Mouse (Mus musculus) NIH3T3 (cell line): ENCODE results near the gene 2700081O15Rik.

Experiments used
- DNase-seq: peaks from one replicate; pipeline ENCODE4 v3.0.0-alpha.2; 2012; ENCODE audit warnings: low read depth

Gene 2700081O15Rik

DNA sequence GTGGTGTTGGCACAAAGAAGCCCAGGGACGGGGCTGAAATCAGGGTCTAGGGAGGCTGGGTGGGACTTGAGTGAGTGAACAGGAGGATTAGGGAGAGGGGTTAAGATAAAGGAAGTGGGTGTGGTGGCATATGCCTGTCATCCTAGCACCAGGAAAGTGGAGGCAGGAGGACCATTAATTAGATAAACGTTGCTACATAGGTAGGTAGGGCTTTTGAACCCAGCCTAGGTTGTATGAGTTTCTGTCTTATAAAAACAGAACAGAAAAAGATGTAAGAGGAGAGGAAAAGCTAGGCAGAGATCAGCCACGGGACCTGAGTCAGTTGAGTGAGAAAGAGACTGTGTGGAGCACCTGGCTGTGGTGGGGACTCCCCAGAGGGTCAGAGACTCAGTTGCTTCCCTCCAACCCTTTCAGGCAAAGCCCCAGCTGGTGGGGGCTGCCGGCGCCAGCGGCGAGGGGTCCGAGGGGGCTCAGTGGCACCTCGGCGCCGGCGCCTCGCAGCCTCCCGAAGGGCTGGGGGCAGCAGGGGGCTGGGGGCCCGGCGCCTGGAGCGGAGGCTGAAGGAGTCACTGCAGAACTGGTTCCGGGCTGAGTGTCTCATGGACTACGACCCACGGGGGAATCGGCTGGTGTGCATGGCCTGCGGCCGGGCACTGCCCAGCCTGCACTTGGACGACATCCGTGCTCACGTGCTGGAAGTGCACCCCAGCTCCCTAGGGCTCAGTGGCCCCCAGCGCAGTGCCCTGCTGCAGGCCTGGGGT, 3.6 kb downstream of the 2700081O15Rik start:
- no peak for DNase-seq

DNA sequence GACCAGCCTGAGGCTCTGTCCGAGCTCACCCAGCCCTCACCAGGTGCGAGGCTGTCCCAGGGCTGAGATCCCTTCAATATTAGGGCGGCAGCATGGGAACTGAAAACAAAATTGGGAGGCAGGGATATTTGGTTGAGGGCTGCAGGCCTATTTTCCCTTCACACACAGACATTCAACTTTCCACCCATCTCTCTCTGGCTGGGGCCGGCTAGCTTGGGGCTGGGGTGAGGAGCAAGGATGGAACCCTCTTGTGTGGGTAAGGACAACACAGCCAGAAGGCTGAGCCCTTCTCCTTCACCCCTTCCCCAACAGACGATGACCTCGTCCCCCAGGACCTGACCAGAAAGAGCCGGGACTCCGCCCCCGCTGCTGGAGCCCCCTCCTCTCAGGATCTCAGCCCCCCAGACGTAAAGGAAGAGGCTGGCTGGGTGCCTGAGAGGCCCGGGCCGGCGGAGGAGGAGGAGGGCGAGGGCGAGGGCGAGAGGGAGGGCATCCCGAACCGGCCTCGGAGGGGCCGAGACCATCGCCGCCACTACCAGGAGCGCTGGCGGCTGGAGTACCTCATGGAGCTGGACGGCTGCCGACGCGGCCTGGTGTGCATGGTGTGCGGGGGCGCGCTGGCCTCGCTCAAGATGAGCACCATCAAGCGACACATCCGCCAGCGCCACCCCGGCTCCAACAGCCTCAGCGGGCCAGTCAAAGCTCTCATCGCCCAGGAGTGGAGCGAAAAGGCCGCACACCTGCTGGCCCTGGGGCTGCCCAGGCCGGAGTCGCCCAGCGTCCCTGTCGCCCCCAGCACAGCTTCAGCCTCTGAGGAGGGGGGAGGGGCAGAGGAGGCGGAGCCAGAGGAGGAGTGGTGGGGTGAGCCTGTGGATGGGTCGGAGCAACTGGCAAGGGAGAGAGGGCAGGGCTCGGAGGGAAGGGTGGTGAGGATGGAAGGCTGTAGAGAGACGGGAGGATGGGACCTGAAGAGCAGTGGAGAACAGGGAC, 4.5 kb downstream of the 2700081O15Rik start:
- DNase-seq, result no peak

DNA sequence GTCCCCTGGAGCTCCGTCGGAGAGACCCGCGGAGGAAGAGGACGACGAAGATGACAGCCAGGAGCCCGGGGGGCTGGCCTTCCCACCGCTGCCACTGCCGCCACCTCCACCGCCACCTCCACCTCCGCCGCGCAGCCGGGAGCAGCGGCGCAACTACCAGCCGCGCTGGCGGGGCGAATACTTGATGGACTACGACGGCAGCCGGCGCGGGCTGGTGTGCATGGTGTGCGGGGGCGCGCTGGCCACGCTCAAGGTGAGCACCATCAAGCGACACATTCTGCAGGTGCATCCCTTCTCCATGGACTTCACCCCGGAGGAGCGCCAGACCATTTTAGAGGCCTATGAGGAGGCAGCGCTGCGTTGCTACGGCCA, 5.2 kb downstream of the 2700081O15Rik start:
- DNase-seq, result no peak

DNA sequence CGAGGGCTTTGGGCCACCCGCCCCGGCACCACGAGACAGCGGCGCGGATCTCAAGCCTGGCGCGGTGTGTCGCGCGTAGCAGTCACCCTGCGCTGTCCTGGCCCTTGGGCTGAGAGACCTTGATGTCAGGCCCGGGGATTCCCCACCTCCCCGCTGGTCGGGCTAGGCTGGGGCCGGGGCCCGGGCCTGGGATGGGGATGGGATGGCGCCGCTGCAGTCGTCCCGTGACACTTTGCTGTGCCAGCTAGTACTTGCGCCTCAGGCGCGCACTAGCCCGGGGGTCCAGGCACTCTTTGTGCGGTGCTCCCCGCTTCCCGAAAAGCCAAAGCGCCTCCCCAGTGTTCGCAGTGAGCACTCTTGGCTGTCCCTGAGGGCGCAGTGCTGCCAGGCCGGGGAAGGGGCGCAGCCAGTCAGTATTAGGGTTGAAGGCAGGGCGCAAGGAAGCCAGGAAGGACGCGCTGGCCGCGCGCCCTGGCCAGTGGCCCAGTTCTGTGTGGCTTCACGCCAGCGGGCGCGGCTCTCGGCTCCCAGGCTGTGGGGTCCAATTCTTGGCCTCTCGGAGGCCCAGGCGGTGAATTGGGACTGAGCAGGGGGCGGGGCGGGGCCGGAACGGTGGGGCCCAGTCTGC, 5.7 kb downstream of the 2700081O15Rik start:
- peak; percentile 85 for DNase-seq

GRCm38 (mm10) chr19:7423656-7424030, 6.2 kb downstream of the 2700081O15Rik start:
- DNase-seq, result no peak

DNA sequence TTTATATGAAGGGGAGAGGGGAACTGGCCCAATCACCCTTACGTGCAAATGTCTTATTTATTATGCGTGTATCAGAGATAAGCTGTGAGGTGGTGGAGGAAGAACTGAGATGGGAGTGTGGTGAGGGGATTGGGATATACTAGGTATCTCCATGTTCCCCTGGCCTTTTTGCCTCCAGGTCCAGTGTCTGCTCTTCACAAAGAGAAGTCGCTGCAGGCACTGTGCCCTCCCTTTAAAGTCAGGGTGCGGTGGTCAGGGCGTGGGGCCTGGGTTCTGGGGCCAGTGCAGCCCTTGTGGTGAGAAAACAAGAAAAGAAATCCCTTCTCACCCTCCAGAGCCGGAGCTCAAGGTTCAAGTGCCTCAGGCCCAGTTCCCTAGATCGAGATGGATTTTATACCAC, 6.7 kb downstream of the 2700081O15Rik start:
- DNase-seq, result no peak

GRCm38 (mm10) chr19:7424590-7425397, 7.4 kb downstream of the 2700081O15Rik start:
- DNase-seq, result no peak

DNA sequence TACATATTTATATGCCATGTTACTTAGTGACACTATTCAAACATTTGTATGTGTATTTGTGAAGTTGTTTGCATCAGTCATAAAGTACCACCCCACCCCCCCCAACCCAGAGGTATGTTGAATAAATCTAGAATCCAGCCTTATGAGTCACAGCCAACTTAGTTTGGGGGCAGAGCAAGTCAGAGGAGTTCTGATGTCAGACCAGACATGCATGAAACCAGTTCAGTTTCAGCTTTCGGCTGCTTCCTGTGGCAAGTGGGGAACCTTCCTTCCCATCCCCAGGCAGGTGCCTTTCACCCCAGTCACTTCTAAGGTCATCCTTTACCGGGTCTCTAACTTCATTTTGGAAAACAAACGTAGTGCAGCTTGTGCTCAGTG, 8.0 kb downstream of the 2700081O15Rik start:
- DNase-seq, result peak; percentile 76

DNA sequence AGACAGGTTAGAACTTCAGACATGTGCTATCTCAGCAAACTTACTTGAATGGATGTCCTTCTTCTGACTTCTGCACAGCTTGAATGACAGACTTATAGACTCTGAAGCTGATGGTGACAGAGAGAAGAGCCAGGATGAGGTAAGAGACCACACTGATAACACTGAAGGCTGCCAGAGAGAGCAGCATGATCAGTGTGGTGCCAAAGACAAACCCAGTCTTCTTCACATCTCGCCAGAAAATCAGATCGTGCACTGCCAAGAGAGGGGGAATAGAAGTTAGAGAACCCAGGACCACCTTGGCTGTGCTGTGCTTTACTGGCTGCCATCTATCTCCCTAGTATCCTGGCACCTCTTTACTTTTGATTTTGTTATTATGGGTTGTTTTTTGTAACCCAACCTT, 17.5 kb downstream of the 2700081O15Rik start:
- no peak for DNase-seq

DNA sequence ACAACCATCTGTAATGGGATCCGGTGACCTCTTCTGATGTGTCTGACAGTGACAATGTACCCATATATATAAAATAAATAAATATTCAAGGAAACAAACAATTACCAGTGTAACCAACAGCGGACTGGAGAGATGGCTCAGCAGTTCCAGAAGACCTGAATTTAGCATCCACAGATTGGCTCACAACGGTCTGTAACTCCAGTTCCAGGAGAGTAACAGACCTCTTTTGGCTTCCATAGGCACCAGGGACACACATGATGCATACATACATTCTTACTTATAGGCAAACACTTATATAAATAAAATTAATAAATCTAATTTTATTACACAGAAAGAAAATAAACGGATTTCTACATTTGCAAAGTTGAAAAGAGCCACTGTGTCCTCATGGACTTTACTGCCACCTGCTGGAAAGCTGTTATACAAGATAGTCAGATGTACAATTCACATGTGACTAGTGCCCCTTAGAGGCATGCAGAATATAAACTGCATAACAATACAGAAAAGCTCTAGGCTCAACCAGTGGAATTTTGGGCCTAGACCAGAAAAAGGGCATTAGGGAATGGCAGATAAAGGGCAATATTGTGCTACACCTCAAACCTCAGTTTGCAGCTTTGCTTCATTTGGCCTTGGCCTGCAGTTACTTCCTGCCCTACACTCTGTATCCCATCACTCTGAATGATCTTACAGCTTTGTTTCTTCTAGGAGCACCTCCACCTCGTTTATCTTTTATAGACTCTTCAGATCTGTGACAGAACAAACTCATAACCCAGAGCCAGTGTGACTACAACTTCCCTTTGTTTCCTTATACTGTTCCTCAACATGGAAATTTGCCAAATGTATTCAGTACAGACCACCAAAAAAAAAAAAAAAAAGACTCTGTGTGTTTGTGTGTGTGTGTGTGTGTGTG, 18.9 kb downstream of the 2700081O15Rik start:
- DNase-seq, result peak; percentile 93

DNA sequence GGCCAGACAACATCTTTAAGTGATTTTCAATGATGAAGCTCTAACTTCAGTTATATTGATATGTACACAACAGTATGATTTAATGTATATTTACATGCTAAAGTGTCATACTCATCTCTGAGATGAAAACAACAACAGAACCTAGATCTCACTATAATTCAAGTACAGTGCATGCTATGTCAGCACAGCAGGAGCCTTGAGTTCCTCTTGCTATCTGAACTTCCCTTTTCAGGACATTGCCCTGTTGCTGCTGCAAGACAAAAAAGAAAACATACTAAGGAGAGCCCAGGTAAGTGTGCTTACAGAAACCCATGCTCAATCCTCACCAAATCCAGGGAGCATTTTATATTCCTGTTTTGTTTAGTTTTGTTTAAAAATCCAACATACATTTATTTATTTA, 20.9 kb downstream of the 2700081O15Rik start:
- DNase-seq, result no peak

DNA sequence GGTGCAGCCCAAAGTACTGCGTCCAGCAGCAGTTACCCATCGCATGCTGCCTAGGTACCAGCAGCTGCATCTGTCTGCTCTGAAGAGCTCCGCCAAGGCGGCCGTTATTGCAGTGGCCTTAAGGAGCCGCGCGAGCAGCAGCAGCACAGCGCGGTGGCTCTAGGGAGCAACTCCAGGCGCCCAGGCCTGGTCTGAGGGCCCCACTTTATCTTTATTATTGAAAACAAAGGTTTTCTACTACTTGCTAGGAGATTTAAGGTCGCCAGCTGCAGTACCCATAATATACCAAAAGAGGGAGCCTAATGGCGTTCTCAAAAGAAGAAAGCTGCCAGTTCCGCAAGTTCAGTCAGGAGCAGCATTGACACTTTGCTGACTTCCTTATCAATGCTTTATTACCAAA, 24.1 kb downstream of the 2700081O15Rik start:
- peak; percentile 81 for DNase-seq

DNA sequence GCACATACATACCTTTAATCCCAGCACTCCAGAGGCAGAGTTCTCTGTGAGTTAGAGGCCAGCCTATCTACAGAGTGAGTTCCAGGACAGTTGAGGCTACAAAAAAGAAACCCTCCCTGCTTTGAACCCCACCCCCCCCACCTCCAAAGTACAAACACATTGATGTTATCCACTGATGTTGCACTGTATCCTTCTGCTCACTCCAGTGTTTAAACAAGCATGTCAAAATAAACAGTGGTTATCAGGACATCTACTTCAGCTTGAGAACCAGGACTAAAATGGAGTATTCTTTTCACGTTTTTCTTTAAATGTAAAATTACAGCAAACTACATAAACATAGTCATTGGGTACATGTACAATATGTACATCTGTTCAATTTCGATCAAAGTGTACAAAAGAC, 27.7 kb downstream of the 2700081O15Rik start:
- DNase-seq, result no peak

DNA sequence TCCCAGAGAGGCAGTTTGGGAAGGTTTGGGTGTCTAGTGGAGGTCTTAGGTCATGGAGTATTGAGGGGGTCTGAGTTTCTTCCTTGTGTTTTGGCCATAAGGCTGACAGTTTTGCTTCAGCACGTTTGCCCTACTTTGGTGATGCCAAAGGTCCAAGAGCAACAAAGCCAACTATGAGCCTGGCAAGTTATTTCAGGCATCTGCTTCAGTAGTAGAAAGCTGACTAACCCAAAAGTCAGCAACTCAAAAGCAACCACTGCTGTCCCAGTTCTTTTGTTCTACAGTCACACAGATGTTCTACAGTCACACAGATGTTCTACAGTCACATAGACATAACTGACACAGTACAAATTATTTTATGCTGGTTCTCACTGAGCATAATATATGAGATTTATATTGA, 28.2 kb downstream of the 2700081O15Rik start:
- no peak for DNase-seq

- DNase-seq, result peak; percentile 16
These were observed 39.4 kb downstream of the 2700081O15Rik start for GRCm38 (mm10) chr19:7456803-7457202.

GRCm38 (mm10) chr19:7458901-7459300, 41.5 kb downstream of the 2700081O15Rik start:
- DNase-seq, result no peak

GRCm38 (mm10) chr19:7459370-7459769, 41.9 kb downstream of the 2700081O15Rik start:
- DNase-seq, result no peak

DNA sequence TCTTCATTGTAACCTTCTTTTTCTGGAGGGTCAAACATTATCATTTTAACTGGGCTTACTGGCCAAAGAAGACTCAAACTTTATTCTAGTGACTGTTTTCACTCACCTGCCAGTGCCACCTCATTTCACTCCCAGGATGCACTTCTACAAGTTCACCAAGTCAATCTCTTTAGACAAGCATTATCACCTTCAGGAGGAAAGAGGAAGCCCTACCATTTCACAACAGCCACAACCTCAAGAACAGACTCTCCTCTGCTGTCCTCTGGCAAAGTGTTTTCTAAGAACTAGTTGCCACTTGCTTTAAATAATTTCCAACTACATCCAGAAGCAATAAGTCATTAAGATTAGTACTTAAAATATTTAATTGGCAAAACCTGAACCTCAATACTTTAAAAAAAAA, 50.5 kb downstream of the 2700081O15Rik start:
- DNase-seq, result no peak

- peak; percentile 49 for DNase-seq
These were observed 53.2 kb downstream of the 2700081O15Rik start for GRCm38 (mm10) chr19:7470643-7471042.
